ENCODE assay signal across 9 mouse cellular contexts in the genomic region with DNA sequence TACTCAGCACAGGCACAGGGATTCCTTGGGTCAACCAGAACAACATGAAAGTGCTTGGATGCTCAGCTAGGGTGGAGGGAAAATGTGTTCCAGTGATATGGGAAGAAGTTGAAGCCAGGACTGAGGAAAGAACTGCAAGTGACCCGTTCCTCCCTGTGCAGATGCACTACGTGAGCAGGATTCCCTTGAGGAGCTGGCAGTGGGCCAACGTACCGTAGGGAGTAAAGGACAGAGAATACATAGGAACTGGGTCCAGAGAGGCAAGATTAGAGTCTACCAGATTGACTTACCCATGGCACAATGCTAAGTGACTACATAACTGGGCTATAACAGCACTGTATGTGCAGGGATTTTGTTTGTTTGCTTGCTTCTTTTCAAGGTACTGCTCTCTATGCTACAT.
DNase-seq lines count a peak whose midpoint lies in the region; ATAC-seq lines count a peak whose summit lies in the region.
"Had no signal": no experiment of that assay in that cellular context is flagged by ENCODE, and none has a peak within 500 bp of the region (broad histone marks: within the 10 kb centered on the region; RNA-seq: fewer than 3 reads in every experiment).

No protein-coding gene starts in this region.

- DNase-seq in heart, postnatal 36 days = peak; percentile 3 to 5
- DNase-seq in heart, adult 9 months (ENCODE audit: low spot score in 2 of 2) = no peak
- DNase-seq in right cerebral cortex, postnatal 14 days = peak; percentile 21
- DNase-seq in right cerebral cortex, postnatal 36 days (ENCODE audit: low spot score in 2 of 2) = no peak
- DNase-seq in gastrocnemius, postnatal 14 days = peak; percentile 8
- no peak for DNase-seq in spleen, postnatal 10 days (ENCODE audit: low spot score in 2 of 2)
- DNase-seq: cerebellum, adult 9-11 months had no signal

- intact Hi-C loops in heart, postnatal 36 days (cut with DNase I) = no loop called here
- intact Hi-C loops in gastrocnemius, postnatal 14 days (cut with DNase I; ENCODE audit: low total_unique reads) = no loop called here

- no peak for ATAC-seq in megakaryocyte, adult 5-6 weeks (ENCODE audit: poor library complexity, severe bottlenecking)
- ATAC-seq: activated CD4-positive, CD25-positive, alpha-beta regulatory T cell, adult 4 months had no signal

Comparison
In these comparisons a context has a peak if more than half of its experiments do, and no peak if none do; other contexts are left out.
1. DNase-seq: peak in heart, postnatal 36 days (2 of 2), right cerebral cortex, postnatal 14 days (single experiment) and gastrocnemius, postnatal 14 days (single experiment); none in heart, adult 9 months (0 of 2), right cerebral cortex, postnatal 36 days (0 of 2) and spleen, postnatal 10 days (0 of 2).